Mouse (Mus musculus) CH12.LX (cell line): ENCODE measurements at regions not wholly inside any gene's neighbourhood (a gene's known extent, or its start where the extent isn't known, plus 50 kb on each side); places are given as distances from the start of the nearest gene placed in this dataset.

ENCODE experiments used
- CTCF ChIP-seq, 2 experiments: IDR thresholded peaks in 1 of 2; conservative IDR thresholded peaks in 1 of 2; 2 replicates each; pipeline ENCODE4 v1.5.1; 2011 to 2012; ENCODE audit warnings: low read depth in 2 of 2, low read length in 2 of 2, improper control_type of control experiment in 1 of 2, inconsistent platforms in 1 of 2, mild to moderate bottlenecking in 1 of 2, moderate library complexity in 1 of 2
- ELF1 ChIP-seq: IDR thresholded peaks from 2 replicates; pipeline ENCODE4 v1.6.1; 2014; ENCODE audit warnings: low read depth, mild to moderate bottlenecking, inconsistent platforms, low read length, improper control_type of control experiment
- MXI1 ChIP-seq: IDR thresholded peaks from 2 replicates; pipeline ENCODE4 v1.6.1; 2011; ENCODE audit warnings: mild to moderate bottlenecking, low read depth, low read length, improper control_type of control experiment
- NRF1 ChIP-seq: IDR thresholded peaks from 2 replicates; pipeline ENCODE4 v1.6.1; 2014; ENCODE audit warnings: low read depth, mild to moderate bottlenecking, inconsistent platforms, low read length, improper control_type of control experiment, moderate library complexity
- POLR2A ChIP-seq: IDR thresholded peaks from 2 replicates; pipeline ENCODE4 v1.6.1; 2011; ENCODE audit warnings: low read depth, mild to moderate bottlenecking, improper control_type of control experiment, low read length
- RAD21 ChIP-seq: IDR thresholded peaks from 2 replicates; pipeline ENCODE4 v1.6.1; 2011; ENCODE audit warnings: low read depth, mild to moderate bottlenecking, low read length, improper control_type of control experiment, moderate library complexity
- TCF12 ChIP-seq: IDR thresholded peaks from 2 replicates; pipeline ENCODE4 v1.6.1; 2014; ENCODE audit warnings: low read depth, mild to moderate bottlenecking, inconsistent platforms, low read length, improper control_type of control experiment
- UBTF ChIP-seq: IDR thresholded peaks from 2 replicates; pipeline ENCODE4 v1.6.1; 2012; ENCODE audit warnings: low read depth, mild to moderate bottlenecking, inconsistent platforms, low read length, improper control_type of control experiment, moderate library complexity

DNA sequence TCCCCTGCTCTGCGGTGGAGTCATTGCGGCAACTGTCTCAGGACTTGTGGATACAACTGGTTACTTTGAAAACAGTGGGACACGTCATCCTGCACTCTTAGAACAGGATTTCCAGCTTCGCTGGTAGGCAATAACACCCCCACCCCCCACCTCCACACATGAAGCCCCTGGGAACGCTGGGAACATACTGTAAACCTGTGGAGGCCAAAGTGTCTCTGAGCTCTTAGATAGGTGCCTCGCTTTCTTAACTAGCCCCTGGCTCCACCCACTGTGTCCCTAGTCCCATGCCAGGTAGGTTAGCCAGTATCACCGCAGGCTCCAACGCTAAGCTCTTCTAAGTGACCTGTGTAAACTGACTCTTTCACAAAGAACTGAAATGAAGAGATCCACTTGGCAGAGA lies 63.1 kb upstream of the Wnt7b start:
- TF ChIP-seq MXI1 (no peak), TCF12 (no peak), POLR2A (no peak), ELF1 (no peak), UBTF (no peak), CTCF (conservative IDR thresholded peaks at IDR 0.05 in 1 of 2, IDR thresholded peaks at IDR 0.05 in 1 of 2; ENCODE audit: low read depth in 2 of 2, low read length in 2 of 2) (no peak), NRF1 (no peak), RAD21 (no peak)
